Mouse (Mus musculus): ENCODE measurements at regions not wholly inside any gene's neighbourhood (a gene's known extent, or its start where the extent isn't known, plus 50 kb on each side); places are given as distances from the start of the nearest gene placed in this dataset.

- Histone ChIP-seq H3K27me3 (ENCODE audit: control insufficient read depth in 1 of 2, insufficient read depth in 2 of 2, low read length in 2 of 2) (no peaks in the 10 kb centered on the region), H3K36me3 (ENCODE audit: control insufficient read depth in 1 of 2, insufficient read depth in 2 of 2, low read length in 2 of 2) (no peaks in the 10 kb centered on the region), H3K27ac (ENCODE audit: control insufficient read depth, low read depth, low read length) (no peak overlapping the region), H3K79me2 (ENCODE audit: control insufficient read depth, insufficient read depth, low read length, poor library complexity) (no peaks in the 10 kb centered on the region), H3K9ac (ENCODE audit: control insufficient read depth, low read depth, low read length, poor library complexity, severe bottlenecking) (no peak overlapping the region), H3K4me3 (ENCODE audit: control insufficient read depth in 1 of 2, insufficient read depth in 1 of 2, low read depth in 2 of 2, low read length in 2 of 2) (no peak overlapping the region), H3K9me3 (replicated peaks; ENCODE audit: insufficient read depth, low read length) (no peaks in the 10 kb centered on the region), H3K4me1 (ENCODE audit: control insufficient read depth in 1 of 2, insufficient read depth in 2 of 2, low read length in 2 of 2) (no peaks in the 10 kb centered on the region)
- no peak for TF ChIP-seq SMC3 (IDR thresholded peaks at IDR 0.05; ENCODE audit: low read depth, low read length)
- no peak for TF ChIP-seq USF1 (IDR thresholded peaks at IDR 0.05; ENCODE audit: low read depth, low read length)
- TF ChIP-seq ETS1 (IDR thresholded peaks at IDR 0.05; ENCODE audit: low read depth, low read length) = no peak
- TF ChIP-seq MAX (IDR thresholded peaks at IDR 0.05; ENCODE audit: low read length) = no peak
- no peak for TF ChIP-seq MAFK (IDR thresholded peaks at IDR 0.05; ENCODE audit: borderline replicate concordance, low read depth, low read length)
- no peak for TF ChIP-seq UBTF (IDR thresholded peaks at IDR 0.05; ENCODE audit: borderline replicate concordance, insufficient read depth, low read depth, low read length)
- DNase-seq (ENCODE audit: low read depth, low spot score) = no peak
Observed at GRCm38 (mm10) chr4:23050701-23051317, 562.6 kb upstream of the Pou3f2 start.

- no peak for DNase-seq (ENCODE audit: low read depth, low spot score)
- no peak for TF ChIP-seq POLR2AphosphoS2 (IDR thresholded peaks at IDR 0.05; ENCODE audit: low read length)
- TF ChIP-seq GATA1 (IDR thresholded peaks at IDR 0.05; ENCODE audit: low read depth, low read length) = no peak
- TF ChIP-seq USF1 (IDR thresholded peaks at IDR 0.05; ENCODE audit: low read depth, low read length) = no peak
- no peak for TF ChIP-seq CHD1 (IDR thresholded peaks at IDR 0.05; ENCODE audit: low read depth, low read length)
- no peak for TF ChIP-seq RCOR1 (IDR thresholded peaks at IDR 0.05; ENCODE audit: low read depth, low read length)
- TF ChIP-seq MYC (IDR thresholded peaks at IDR 0.05; ENCODE audit: low read depth, low read length) = no peak
- no peak for TF ChIP-seq TAL1 (IDR thresholded peaks at IDR 0.05; ENCODE audit: low read length)
- no peak for TF ChIP-seq MAX (IDR thresholded peaks at IDR 0.05; ENCODE audit: low read length)
- TF ChIP-seq RAD21 (IDR thresholded peaks at IDR 0.05; ENCODE audit: low read depth, low read length) = no peak
- no peak for TF ChIP-seq JUND (IDR thresholded peaks at IDR 0.05; ENCODE audit: low read depth, low read length)
- no peak for TF ChIP-seq POLR2A (IDR thresholded peaks at IDR 0.05; ENCODE audit: control insufficient read depth in 1 of 2, insufficient read depth in 1 of 2, low read depth in 1 of 2, low read length in 2 of 2, poor library complexity in 1 of 2)
- TF ChIP-seq MEF2A (IDR thresholded peaks at IDR 0.05; ENCODE audit: extremely low read depth, insufficient replicate concordance, low read depth, low read length, poor library complexity, severe bottlenecking) = no peak
- no peak for TF ChIP-seq NRF1 (IDR thresholded peaks at IDR 0.05; ENCODE audit: insufficient read depth, low read depth, low read length, poor library complexity, severe bottlenecking)
- no peak for TF ChIP-seq MAFK (IDR thresholded peaks at IDR 0.05; ENCODE audit: borderline replicate concordance, low read depth, low read length)
- Histone ChIP-seq H3K79me2 (ENCODE audit: control insufficient read depth, insufficient read depth, low read length, poor library complexity) (no peaks in the 10 kb centered on the region), H3K27me3 (ENCODE audit: control insufficient read depth in 1 of 2, insufficient read depth in 2 of 2, low read length in 2 of 2) (no peaks in the 10 kb centered on the region), H3K9ac (ENCODE audit: control insufficient read depth, low read depth, low read length, poor library complexity, severe bottlenecking) (no peak overlapping the region), H3K4me1 (ENCODE audit: control insufficient read depth in 1 of 2, insufficient read depth in 2 of 2, low read length in 2 of 2) (no peaks in the 10 kb centered on the region), H3K9me3 (replicated peaks; ENCODE audit: insufficient read depth, low read length) (no peaks in the 10 kb centered on the region), H3K27ac (ENCODE audit: control insufficient read depth, low read depth, low read length) (no peak overlapping the region), H3K4me3 (ENCODE audit: control insufficient read depth in 1 of 2, insufficient read depth in 1 of 2, low read depth in 2 of 2, low read length in 2 of 2) (no peak overlapping the region), H3K36me3 (ENCODE audit: control insufficient read depth in 1 of 2, insufficient read depth in 2 of 2, low read length in 2 of 2) (no peaks in the 10 kb centered on the region)
Observed at GRCm38 (mm10) chr4:23037784-23038183, 549.6 kb upstream of the Pou3f2 start.

Measured in MEL (cell line).